Mouse (Mus musculus): ENCODE measurements around the gene Fam234a.
A peak's percentile ranks its signal among the peaks of the same experiment; 100 is the strongest.
"Not testable (repeated sequence)": the region's sequence is repeated elsewhere in the genome, so short reads cannot be mapped to it uniquely, and the experiment has no call there.

The Fam234a gene

GRCm38 (mm10) chr17:26234386-26234785 lies 9.7 kb downstream of the Fam234a start:
- no peak for DNase-seq (ENCODE audit: low spot score in 2 of 2)

DNA sequence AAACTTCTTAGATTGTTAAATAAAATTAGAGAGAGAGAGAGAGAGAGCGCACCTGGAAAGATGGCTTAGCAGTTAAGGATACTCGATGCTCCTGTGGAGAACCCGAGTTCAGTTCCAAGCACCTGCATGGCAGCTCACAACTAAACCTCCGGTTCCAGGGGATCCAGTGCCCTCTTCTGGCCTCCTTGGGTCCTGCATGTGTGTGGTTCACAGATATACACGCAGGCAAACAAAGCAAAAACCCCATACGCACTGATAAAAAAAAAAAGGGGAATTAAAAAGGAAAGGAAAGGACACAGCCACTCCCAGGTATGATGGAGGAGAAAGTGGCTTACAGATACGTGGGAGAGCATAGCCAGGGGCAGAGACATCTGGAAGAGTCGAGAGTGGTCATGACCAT lies 11.2 kb downstream of the Fam234a start:
- DNase-seq (ENCODE audit: low spot score in 2 of 2): no peak

DNA sequence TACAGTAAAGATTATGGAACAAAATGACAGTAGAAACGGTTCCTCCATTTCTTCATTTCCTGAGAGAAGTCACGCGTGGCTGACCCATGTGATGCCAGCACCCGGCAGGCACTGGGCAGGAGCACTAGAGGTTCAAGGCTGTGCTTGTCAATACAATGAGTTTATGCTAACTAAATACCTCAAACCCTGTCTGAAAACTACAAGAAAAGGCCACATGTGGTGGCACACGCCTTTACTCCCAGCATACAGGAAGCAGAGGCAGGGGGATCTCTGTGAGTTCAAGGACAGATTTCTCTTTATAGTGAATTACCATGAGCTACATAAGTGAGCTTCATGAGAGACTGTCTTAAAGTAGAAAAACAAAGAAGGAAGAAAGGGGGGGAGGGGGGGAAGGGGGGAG lies 12.9 kb downstream of the Fam234a start:
- DNase-seq (ENCODE audit: low spot score in 2 of 2): no peak

GRCm38 (mm10) chr17:26229776-26230175 lies 14.3 kb downstream of the Fam234a start:
- DNase-seq (ENCODE audit: low spot score in 2 of 2): no peak

DNA sequence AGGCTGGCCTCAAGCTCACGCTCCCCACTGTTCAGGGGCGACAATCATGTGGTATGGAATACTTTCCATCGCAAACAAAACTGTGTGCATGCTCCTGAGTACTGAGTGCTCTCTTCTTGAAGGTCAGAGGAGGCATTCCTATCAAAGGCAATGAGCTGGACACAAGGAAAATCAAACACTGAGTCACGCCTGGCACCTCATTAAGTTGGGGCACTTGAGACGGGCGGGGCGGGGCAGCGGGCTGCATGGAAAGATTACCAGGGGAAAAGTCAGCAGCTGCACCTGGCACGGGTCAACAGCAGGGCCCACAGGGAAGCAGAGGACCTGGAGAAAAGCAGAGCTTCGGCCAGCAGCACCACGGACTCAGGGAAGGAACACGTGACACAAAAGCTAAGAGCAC lies 18.9 kb downstream of the Fam234a start:
- no peak for DNase-seq (ENCODE audit: low spot score in 2 of 2)

DNA sequence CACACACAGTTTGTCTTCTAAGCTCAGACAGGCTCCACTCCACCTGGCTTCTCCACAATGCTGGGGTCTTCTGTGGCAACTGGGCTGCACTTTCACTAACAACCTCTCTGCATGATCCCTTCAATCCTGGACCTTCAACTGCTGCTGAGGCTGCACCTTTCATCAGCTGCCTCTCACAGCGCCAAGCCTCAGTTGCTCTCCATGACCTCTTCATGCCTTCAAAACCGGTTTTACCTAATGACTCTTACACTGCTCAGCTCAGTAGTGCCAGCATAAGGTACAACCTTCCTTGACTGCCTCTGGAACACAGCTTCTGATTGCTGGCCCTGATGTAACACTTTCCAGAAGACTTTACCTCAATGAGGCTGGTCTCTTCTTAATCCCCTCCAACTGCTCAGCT lies 22.5 kb downstream of the Fam234a start:
- no peak for DNase-seq (ENCODE audit: low spot score in 2 of 2)

- no peak for DNase-seq (ENCODE audit: low spot score in 2 of 2)
Observed at GRCm38 (mm10) chr17:26212681-26213080, 31.4 kb downstream of the Fam234a start.

DNA sequence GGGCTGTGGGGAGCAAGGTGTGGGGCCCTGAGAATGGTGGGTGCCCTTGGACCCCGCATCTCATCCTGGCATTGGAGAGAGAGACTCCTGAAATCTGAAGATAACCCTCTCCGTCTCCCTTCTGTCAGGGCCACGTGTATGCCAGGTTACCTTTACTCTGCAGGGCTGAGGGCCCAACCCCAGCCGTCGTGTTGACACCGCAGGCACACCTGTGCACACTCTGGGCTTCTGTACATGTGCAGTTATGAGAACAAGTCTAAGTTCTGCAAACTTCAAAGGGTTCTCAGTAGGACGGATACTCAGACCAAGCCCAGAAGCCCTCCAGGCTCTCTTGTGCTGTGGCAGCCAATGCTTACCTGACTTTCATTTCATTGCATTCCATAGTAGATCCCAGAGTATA lies 31.8 kb downstream of the Fam234a start:
- no peak for DNase-seq (ENCODE audit: low spot score in 2 of 2)

DNA sequence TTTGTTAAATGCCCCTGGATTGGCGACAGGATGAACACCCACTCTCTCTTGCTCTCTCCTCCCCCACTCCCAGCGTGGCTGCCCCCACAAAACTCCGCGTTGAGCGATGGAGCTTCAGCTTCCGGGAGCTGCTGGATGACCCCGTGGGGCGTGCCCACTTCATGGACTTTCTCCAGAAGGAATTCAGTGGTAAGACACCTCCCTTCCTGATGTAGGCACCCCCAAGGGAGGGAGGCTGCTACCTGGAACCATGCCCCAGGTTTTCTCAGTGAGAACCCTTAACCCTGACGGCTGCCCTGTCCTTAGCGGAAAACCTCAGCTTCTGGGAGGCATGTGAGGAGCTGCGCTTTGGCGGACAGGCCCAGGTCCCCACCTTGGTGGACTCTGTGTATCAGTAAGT lies 36.4 kb downstream of the Fam234a start, which contains the start of gene Arhgdig:
TSS of gene Arhgdig (minus strand) at position 101 of the 400 bp plus-strand sequence.
- no peak for DNase-seq (ENCODE audit: low spot score in 2 of 2)

- no peak for DNase-seq (ENCODE audit: low spot score in 2 of 2)
Observed at GRCm38 (mm10) chr17:26206392-26206791, 37.6 kb downstream of the Fam234a start.

GRCm38 (mm10) chr17:26204766-26205165 lies 39.3 kb downstream of the Fam234a start:
- no peak for DNase-seq (ENCODE audit: low spot score in 2 of 2)

- DNase-seq (ENCODE audit: low spot score in 2 of 2): peak; percentile 76 to 85
Observed at GRCm38 (mm10) chr17:26203321-26203811, 40.7 kb downstream of the Fam234a start.

DNA sequence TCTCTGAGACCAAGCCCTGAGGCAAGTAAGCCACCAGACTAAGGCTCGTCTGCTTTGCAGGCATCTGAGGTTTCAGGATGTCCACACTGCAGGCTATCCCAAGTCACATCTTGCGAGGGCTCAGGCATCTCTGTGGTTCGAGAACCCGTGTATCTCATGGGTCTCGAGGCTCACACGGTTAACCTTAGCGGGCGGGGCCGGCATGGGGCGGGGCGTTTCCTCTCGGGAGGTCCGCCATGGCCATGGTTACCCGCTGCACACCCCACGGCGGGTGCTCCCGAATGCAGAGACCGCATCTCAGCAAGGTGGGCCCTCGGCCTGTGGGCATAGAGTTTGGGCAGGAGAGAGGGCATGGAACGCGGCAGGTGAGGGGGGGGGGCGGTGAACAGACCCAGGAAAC lies 41.3 kb downstream of the Fam234a start, which contains the start of gene Rgs11:
TSS of gene Rgs11 (plus strand) at position 215 of the 400 bp plus-strand sequence.
- peak; percentile 74 to 76 for DNase-seq (ENCODE audit: low spot score in 2 of 2)

DNA sequence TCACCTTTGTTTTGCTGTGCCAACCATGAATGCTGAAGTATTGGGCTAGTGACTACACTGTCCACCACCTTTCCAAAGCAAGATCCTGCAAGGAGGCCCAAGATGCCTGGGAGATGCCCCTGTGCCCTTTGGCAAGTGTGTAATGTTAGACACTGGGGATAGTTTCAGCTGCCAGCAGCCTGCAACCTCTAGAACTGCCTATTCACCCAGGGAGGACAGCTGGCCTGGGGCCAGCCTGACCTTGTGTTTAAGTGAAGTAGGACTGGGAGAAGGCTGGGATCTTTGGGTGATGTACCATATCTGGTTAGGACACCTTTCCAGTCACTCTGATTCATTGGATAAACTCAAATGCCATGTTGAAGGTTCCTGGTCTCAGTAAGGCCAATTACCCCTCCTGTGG lies 42.0 kb downstream of the Fam234a start:
- peak in 1 of 2 experiments; percentile 60 for DNase-seq (ENCODE audit: low spot score in 2 of 2)

- peak; percentile 56 to 63 for DNase-seq (ENCODE audit: low spot score in 2 of 2)
Observed at GRCm38 (mm10) chr17:26200831-26201705, 43.0 kb downstream of the Fam234a start.

DNA sequence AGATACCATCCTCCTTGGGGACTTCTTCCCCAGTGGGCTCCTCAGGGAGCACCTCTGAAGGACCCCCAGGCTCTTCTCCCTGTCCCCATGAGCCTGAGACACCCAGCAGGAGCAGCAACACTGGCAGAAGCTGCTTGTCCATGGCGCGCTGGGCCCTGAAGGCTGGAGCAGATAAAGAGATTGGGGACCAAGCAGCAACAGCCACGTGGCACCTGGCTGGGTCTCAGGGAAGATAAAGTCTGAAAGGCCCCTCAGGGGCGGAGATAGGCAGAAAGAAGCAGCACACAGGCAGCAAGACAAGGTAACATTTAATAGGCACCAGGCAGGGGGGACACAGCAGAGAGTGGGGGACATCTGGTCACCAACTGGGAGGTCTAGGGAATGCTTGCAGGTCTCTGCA lies 45.1 kb downstream of the Fam234a start, which contains the start of gene Pdia2:
TSS of gene Pdia2 (minus strand) at position 196 of the 400 bp plus-strand sequence.
- no peak for DNase-seq (ENCODE audit: low spot score in 2 of 2)

DNA sequence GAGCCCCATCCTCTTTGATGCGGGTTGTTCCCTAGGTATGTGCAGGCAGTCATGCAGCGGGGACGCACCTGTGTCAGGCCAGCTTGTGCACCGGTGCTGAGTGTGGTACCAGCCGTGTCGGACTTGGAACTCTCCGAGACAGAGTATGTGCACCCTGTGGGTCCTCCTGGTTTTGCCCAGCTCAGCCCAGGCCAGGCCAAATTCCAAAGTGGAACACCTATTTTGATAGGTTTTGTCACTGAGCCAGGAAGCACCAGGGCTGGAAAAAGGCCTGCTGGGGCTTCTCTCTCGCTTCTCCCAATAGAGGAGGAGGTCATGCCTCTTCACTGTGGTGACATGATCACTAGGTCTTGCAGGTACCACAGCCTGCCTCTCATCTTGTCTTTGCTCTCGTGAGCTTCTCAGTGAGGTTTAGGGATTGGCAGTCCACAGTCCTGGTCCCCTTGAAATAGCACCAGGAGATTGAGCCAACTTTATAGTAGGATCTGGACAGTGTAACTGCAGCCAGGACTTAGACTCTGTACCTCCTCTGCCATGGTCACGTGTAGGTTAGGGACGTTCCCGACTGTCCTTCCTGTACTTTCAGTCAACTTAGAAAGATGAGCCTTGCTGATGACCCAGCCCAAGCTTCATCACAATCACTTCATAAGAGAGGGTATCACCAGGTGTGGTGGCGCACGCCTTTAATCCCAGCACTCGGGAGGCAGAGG lies 51.4 kb downstream of the Fam234a start:
- no peak for DNase-seq (ENCODE audit: low spot score in 2 of 2)

DNA sequence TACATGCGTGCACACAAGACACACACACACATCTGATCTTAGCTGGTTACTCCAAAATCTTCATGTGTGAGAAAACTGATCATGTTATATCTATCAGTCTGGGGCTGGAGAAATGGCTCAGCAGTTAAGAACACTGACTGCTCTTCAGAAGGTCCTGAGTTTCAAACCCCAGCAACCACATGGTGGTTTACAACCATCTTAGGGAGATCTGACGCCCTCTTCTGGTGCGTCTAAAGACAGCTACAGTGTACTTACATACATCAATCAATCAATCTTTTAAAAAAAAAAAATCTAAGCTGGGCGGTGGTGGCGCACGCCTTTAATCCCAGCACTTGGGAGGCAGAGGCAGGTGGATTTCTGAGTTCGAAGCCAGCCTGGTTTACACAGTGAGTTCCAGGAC lies 52.6 kb downstream of the Fam234a start:
- DNase-seq (ENCODE audit: low spot score in 2 of 2): not testable (repeated sequence)

DNA sequence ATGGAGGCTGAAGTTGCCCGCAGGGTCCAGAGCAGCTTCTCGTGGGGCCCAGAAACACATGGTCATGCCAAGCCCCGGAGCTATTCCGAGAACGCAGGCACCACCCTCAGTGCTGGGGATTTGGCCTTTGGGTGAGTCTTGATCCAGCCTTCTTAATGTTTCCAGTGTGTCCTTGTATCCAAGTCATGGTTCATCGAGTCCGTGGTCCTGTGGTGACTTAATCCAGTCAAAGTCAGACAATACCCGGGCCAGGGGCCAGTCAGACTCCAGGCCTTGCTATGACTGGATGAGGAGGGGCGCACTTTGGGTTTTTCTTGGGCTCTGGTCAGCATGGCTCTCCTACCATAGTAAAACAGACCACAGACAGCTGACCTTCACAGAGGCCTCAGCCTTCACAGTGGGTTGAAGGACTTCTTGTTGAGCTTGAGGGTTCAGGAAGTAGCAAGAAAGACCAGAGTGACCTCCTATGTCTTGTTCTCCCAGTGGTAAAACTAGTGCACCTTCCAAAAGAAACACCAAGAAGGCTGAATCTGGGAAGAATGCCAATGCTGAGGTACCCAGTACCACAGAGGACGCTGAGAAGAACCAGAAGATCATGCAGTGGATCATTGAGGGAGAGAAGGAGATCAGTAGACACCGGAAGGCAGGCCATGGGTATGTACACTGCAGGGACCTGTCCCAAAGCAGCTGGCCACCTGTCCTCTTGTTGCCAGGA lies 55.8 kb downstream of the Fam234a start:
- DNase-seq (ENCODE audit: low spot score in 2 of 2): no peak

GRCm38 (mm10) chr17:26187592-26187991 lies 56.5 kb downstream of the Fam234a start:
- DNase-seq (ENCODE audit: low spot score in 2 of 2): no peak

DNA sequence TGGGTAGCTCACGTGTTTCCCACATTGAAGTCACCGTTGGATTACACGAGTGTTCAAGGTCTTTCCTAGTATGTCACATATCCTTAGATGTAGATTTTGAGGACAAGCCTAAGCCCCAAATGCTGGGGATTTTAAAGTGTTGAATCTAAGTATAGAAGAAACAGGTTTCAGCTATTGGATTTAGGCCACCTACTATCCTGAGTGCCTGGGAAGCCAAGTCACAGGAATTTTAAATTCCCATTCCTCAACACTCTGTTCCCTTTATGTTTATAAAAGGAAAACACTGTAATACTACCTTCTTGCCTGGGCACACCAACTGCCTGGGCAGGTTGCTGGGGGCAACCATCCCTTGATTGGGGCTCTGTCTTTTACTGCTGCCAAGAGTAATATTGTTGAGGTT lies 62.9 kb downstream of the Fam234a start:
- no peak for DNase-seq (ENCODE audit: low spot score in 2 of 2)

DNA sequence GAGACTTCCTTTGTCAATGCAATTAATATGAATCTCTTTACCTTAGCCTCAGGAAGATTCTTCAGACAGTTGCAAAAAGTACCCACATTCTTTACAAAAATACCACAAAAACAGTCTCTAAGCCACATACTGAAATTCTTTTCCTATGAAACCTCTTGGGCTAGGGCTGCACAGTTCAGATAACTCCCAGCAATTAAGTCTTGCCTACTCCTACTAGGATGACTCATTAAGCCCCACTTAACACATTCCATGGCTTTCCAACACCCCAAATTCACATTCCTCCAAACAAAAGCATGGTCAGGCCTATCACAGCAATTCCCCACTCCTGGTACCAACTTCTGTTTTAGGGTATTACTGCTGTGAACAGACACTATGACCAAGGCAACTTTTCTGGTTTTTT lies 65.4 kb downstream of the Fam234a start:
- DNase-seq (ENCODE audit: low spot score in 2 of 2): no peak

Data from right cerebral cortex, postnatal 10 days (tissue).